Mouse (Mus musculus) gastrocnemius, adult 8-10 months (tissue): ENCODE data around the gene Trpc5. TPM values are rescaled to one million over a fixed set of nuclear protein-coding genes. Genes with fewer than 3 reads are reported as not detected.

Experiments
- DNase-seq, 2 experiments: peaks; one replicate each; pipeline ENCODE4 v3.0.0; 2022; ENCODE audit warnings: low spot score in 2 of 2
- total RNA-seq, 4 experiments: library from RNA; stranded (reverse); gene quantifications; 2 replicates each; pipeline ENCODE4 v1.2.4; 2022

Trpc5 gene
- total RNA-seq, 4 experiments from 2014 or later, result 0.07 to 0.12 TPM; not detected in 2

DNA sequence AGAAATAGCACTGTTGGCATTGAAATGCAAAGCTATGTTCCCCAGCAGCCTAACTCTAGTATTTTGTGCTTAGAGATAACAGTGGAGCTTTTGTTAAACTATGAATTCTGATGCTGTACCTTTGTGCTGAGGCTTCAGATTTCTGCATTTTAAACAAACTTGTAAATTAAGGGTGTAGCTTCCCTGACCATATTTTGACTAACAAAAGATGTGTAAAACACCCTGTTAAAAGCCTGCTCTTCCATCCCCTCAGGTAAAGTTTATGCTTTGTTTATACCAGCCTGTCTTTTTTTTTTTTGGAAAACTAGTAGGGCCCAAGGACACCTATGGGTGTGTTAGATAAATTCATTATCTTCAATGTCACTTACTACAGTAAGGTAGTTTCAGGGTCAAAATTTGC, 350.0 kb downstream of the Trpc5 start:
- no peak for DNase-seq

DNA sequence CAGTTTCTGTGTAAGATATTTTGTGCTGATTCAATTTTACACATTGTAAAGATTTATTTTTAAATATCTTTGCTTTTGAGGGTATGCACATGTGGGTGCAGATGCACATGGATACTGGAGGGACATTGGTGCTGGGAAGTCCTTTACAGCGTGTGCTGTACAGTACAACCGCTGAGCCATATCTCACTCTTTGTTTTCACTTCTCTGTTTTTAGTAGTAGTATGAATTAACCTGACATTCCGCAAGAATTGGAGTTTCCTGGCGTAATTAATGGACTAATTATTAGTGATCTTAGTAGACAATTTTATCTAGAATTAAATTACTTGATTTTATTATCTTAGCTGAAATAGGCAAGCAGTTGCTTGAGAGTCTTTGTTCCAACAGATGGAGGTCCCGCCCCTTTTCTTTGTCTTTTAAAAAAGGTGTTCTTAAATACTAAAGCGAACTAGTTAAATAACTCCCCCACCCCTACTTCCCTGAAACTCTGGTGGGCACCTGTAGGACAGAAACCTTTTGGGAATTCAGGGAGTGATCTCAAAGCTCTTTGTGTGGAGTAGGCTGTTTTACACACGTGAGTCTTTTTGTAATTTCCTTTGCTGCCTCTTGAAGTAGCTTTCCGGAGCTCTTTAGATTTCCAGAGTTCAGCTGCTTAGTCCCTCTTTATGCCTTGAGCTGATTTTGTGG, 352.5 kb downstream of the Trpc5 start:
- no peak for DNase-seq

Other genes with a start within 250 kb of the Trpc5 start
- gene Trpc5os, start 231.6 kb downstream of the Trpc5 start, total RNA-seq, result not detected
- gene Rtl4, start 727 bp upstream of the Trpc5 start, total RNA-seq, result under 1 TPM in 1 of 4 experiments, not detected in 3; 0.09 TPM